8 mouse cellular contexts compared by ENCODE assay signal in the genomic region with DNA sequence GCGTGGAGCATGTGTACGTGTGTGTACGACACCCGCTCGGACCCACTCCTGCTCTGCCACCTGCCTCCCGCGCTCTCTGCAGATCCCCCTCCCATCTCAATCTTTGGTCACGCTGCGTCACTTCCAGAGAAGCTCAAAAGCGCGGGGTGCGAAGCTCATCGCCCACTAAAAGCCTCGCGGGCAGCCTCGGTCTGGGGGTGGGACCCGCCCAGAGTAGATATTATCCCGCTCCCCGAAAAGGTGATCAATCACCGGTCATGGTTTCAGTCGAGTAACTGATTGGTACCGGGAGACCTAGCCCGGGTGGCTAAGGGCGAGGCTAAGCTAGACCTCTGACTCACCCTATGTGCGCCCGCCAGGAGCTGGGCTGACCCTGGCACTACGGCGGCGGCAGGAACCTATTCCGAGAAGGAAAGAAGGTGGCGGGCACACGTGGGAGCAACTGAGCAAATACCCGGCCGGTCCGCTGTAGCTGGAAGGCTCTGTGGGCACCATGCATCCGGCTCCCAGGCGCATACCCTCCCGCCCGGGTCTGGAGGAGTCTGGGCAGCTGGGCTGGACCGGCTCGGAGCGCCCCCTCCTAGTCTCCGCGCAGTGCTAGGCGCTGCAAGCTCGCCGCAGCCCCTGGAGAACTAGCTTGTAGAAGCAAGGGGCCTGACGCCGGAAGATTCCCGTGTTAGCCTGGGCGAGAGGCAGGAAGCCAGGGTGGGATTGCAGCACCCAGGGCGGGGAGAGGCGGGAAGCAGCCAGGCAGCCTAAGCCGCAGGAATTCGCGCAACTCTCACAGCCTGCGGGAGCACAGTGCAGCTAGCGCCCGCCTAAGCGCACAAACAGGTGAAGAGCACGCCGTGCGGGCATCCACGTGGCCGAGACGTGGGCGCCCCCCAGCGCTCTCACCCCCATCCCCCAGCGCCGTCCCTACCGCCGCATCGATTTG. TPM values are rescaled to one million over a fixed set of nuclear protein-coding genes. Genes with fewer than 3 reads are reported as not detected.
A peak's percentile ranks its signal among the peaks of the same experiment; 100 is the strongest.
DNase-seq lines count a peak whose midpoint lies in the region; ATAC-seq and TF ChIP-seq lines count a peak whose summit lies in the region.

No protein-coding gene starts in this region.

- H3K36me3 ChIP-seq in heart, adult 2 months (ENCODE audit: control insufficient read depth, insufficient read depth, low read length): peaks cover 6% of the 10 kb centered on the region; the same call in 1 of the 2 replicates
- H3K36me3 ChIP-seq in kidney, embryonic 15.5 days: no peaks in the 10 kb centered on the region
- no peaks in the 10 kb centered on the region for H3K36me3 ChIP-seq in liver, embryonic 11.5 days (ENCODE audit: control insufficient read depth, insufficient read depth, low read length)

- intact Hi-C loops in heart, adult 2 months (cut with DNase I): loop anchor here (2.0 to 5.0 kb wide), 2 partner anchors 41 to 72 kb away; no protein-coding TSS in a partner anchor

- peak; percentile 55; the same call in 1 of the 2 replicates for TF ChIP-seq POLR2A in cortical plate, adult 2 months (IDR thresholded peaks at IDR 0.05; ENCODE audit: extremely low read depth, insufficient read depth, low read length)
- 0 out of 2 replicates have a peak, but pooled peaks have one; percentile 37 for TF ChIP-seq POLR2A in heart, adult 2 months (IDR thresholded peaks at IDR 0.05; ENCODE audit: insufficient read depth, low read depth, low read length)

- TF ChIP-seq EP300 in heart, adult 2 months (IDR thresholded peaks at IDR 0.05; ENCODE audit: insufficient read depth, low read depth, low read length): no peak

- peaks cover 4% of the 10 kb centered on the region for H3K4me1 ChIP-seq in cortical plate, adult 2 months (ENCODE audit: control insufficient read depth, insufficient read depth, low read length)
- peaks cover 7% of the 10 kb centered on the region for H3K4me1 ChIP-seq in heart, adult 2 months (ENCODE audit: control insufficient read depth, insufficient read depth, low read length)
- peaks cover 68% of the 10 kb centered on the region for H3K4me1 ChIP-seq in kidney, embryonic 15.5 days
- peaks cover 3% of the 10 kb centered on the region; the same call in 1 of the 2 replicates for H3K4me1 ChIP-seq in liver, embryonic 11.5 days (replicated peaks; ENCODE audit: control insufficient read depth, insufficient read depth, low read length)

- peak overlapping the region; percentile 75 for H3K4me3 ChIP-seq in cortical plate, adult 2 months (ENCODE audit: insufficient read depth, low read length)
- H3K4me3 ChIP-seq in heart, adult 2 months: peak overlapping the region; percentile 52
- H3K4me3 ChIP-seq in kidney, embryonic 15.5 days (replicated peaks): peak overlapping the region; percentile 61
- H3K4me3 ChIP-seq in liver, embryonic 11.5 days (ENCODE audit: low read depth, low read length): peak overlapping the region; percentile 53

- WGBS in heart, adult 2 months: 3% methylated on average over 73 of the region's 73 CpGs
- under 1% methylated on average over 73 of the region's 73 CpGs for WGBS in kidney, embryonic 15.5 days
- under 1% methylated on average over 73 of the region's 73 CpGs for WGBS in liver, embryonic 11.5 days

- TF ChIP-seq CTCF in cortical plate, adult 2 months (IDR thresholded peaks at IDR 0.05; ENCODE audit: extremely low read depth, insufficient read depth, low read length): no peak
- no peak for TF ChIP-seq CTCF in heart, adult 2 months (IDR thresholded peaks at IDR 0.05)

- H3K9me3 ChIP-seq in kidney, embryonic 15.5 days (replicated peaks): no peaks in the 10 kb centered on the region
- H3K9me3 ChIP-seq in liver, embryonic 11.5 days (ENCODE audit: control insufficient read depth, low read length): no peaks in the 10 kb centered on the region

- ATAC-seq in kidney, embryonic 15.5 days (replicated peaks; ENCODE audit: low FRiP score): peak; percentile 63
- peak; percentile 45 for ATAC-seq in liver, embryonic 11.5 days (replicated peaks; ENCODE audit: low FRiP score)
- ATAC-seq in monocyte, adult 5-6 weeks (replicated peaks; ENCODE audit: insufficient number of reproducible peaks, low FRiP score, low TSS enrichment, poor library complexity, severe bottlenecking): no peak

- H3K9ac ChIP-seq in heart, adult 2 months (ENCODE audit: low read depth, low read length): peak overlapping the region; percentile 76
- H3K9ac ChIP-seq in kidney, embryonic 15.5 days: peak overlapping the region; percentile 59
- H3K9ac ChIP-seq in liver, embryonic 11.5 days (ENCODE audit: low read depth, low read length): peak overlapping the region; percentile 52; the same call in 1 of the 2 replicates

- DNase-seq in thymus, postnatal 4 days: peak; percentile 39
- DNase-seq in thymus, postnatal 0 days (ENCODE audit: low spot score): no peak
- peak; percentile 77 to 78 for DNase-seq in heart, adult 2 months
- peak; percentile 74 for DNase-seq in liver, embryonic 11.5 days (ENCODE audit: low spot score)
- DNase-seq in neural tube, embryonic 10.5 days (ENCODE audit: extremely low spot score, low spot score): peak; percentile 80

- H3K79me2 ChIP-seq in heart, adult 2 months (replicated peaks; ENCODE audit: control insufficient read depth, insufficient read depth, low read length): no peaks in the 10 kb centered on the region

- peak overlapping the region; percentile 43 for H3K27ac ChIP-seq in cortical plate, adult 2 months (ENCODE audit: insufficient read depth, low read length)
- peak overlapping the region; percentile 85 for H3K27ac ChIP-seq in heart, adult 2 months
- H3K27ac ChIP-seq in kidney, embryonic 15.5 days: peak overlapping the region; percentile 67
- H3K27ac ChIP-seq in liver, embryonic 11.5 days (ENCODE audit: low read depth, low read length): no peak overlapping the region

- no peaks in the 10 kb centered on the region for H3K27me3 ChIP-seq in heart, adult 2 months (ENCODE audit: control insufficient read depth, insufficient read depth, low read length)
- peaks cover 91% of the 10 kb centered on the region for H3K27me3 ChIP-seq in kidney, embryonic 15.5 days
- peaks cover 80% of the 10 kb centered on the region for H3K27me3 ChIP-seq in liver, embryonic 11.5 days (replicated peaks; ENCODE audit: control insufficient read depth, insufficient read depth, low read length)

- H3K4me2 ChIP-seq in kidney, embryonic 15.5 days: peak overlapping the region; percentile 97
- peak overlapping the region; percentile 72 for H3K4me2 ChIP-seq in liver, embryonic 11.5 days

RNA-seq across cellular contexts. Expression of a gene that starts 3.3 kb away (rescaled TPM):
- 1.6 and 1.7 TPM in 2 replicates for polyA plus RNA-seq in thymus, postnatal 0 days (2015; fragmentation: Nextera tagmentation; extraction: Ambion mirVana)
- polyA plus RNA-seq in cortical plate, adult 2 months (2012; rRNA removed): 7.7 and 8.8 TPM in 2 replicates
- 10 to 100 TPM; 20.7 to 29.6 TPM for total RNA-seq in heart, adult 2 months (2021)
- 15.6 and 24.2 TPM in 2 replicates for polyA plus RNA-seq in heart, adult 2 months (2012; rRNA removed)
- polyA plus RNA-seq in kidney, embryonic 15.5 days (2015; fragmentation: Nextera tagmentation; extraction: Ambion mirVana): 11.7 and 12.2 TPM in 2 replicates
- 5.2 and 6.2 TPM in 2 replicates for polyA plus RNA-seq in liver, embryonic 11.5 days (2014; fragmentation: Nextera tagmentation; extraction: Ambion mirVana)
- 4.5 to 7.1 TPM (median 5.0 TPM) in 3 replicates for total RNA-seq in monocyte, adult 5-6 weeks (2017)
